Mouse (Mus musculus): ENCODE measurements at regions not wholly inside any gene's neighbourhood (a gene's known extent, or its start where the extent isn't known, plus 50 kb on each side); places are given as distances from the start of the nearest gene placed in this dataset.
"Not testable (repeated sequence)": the region's sequence is repeated elsewhere in the genome, so short reads cannot be mapped to it uniquely, and the experiment has no call there.

DNA sequence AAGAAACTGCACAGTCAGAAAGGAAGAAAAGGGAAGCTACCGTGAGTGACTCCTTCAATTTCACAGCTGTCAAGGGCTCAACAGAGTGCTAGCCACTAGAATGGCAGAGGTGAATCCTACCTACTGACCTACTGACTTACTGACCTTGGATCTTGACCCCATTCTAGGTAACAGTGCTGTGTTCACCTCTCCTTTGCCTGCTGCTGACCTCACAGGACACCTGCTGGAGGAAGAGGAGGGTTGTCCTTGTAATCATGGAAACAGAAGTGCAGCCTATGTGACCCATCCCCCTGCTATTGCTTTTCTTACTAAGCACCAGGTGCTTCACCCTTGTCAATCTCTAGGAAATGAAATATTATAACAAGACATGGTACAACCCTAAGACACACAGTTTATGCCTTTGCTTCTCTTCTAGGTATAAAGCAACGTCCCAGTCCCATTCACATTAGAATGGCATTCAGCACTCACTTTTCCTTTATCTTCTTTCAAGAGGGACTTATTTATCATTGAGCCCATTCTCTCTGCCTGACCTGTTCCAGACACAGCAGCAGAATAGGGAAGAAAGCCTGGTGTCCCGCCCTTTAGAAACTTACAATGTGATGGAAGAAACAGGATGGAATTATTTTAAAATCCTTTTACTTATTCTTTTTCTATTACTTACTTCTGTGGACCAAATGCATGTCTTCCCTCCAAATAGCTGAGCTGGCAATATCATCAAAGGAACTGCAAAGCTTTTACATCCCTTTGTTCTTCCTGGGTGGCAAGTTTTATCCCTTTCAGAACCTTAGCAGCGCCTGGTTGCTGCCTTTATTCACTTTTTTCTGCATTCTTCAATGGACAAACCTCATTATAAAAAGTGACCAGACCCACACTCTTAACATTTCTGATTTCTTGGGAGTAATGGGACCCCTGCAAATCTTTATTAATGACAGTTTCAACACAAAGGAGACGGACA lies 176.5 kb downstream of the Alg10b start:
- DNase-seq (ENCODE audit: low read depth) = peak; percentile 82
- TF ChIP-seq CTCF (IDR thresholded peaks at IDR 0.05; ENCODE audit: borderline replicate concordance, extremely low read depth, insufficient read depth, insufficient read length) = no peak
- TF ChIP-seq POLR2A (IDR thresholded peaks at IDR 0.05; ENCODE audit: borderline replicate concordance, extremely low read depth, insufficient read depth, insufficient read length, poor library complexity, severe bottlenecking) = no peak

DNA sequence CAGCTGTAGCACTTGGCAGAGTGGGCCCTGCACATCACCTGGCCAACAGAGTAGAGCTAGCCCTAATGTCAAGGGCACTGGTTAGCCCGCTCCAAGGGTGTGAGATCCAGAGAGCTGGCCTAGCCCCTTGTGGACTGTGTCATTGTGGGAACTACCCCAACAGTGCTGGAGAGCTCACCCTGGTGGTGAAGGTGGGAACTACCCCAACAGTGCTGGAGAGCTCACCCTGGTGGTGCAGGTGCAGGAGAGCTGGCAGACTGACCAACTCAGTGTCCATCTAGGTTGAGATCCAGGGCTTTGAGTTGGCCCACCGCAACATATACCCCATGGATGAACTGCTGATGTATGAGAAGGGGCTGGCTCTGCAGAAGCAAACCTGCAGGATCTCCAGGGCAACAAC lies 196.7 kb downstream of the Alg10b start:
- TF ChIP-seq CTCF (IDR thresholded peaks at IDR 0.05; ENCODE audit: borderline replicate concordance, extremely low read depth, insufficient read depth, insufficient read length) = no peak
- DNase-seq (ENCODE audit: low read depth) = no peak

DNA sequence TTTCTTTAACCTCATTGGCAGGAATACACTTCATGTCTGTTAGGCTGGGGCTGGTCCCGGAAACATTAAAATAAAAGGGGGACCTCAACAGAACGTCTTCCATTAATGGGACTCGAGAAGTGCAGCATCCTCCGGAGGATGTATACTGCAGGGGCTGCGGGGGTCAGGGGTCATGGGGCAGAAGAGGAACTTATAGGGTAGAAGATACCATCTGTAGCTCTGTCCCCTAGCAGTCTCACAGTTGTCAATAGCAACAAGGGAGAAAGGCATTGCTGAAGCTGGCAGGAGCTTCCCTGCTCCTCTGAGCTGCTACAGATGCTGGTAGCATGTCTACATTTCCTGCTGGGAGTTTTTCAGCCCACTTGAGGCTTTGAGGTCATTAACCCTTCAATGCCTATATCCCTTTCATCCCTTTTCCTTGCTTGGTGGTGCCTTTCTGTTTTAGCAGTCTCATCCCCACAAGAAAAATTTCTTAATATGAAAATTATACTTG lies 198.1 kb downstream of the Alg10b start:
- peak; percentile 69 for DNase-seq (ENCODE audit: low read depth)
- TF ChIP-seq POLR2A (IDR thresholded peaks at IDR 0.05; ENCODE audit: borderline replicate concordance, extremely low read depth, insufficient read depth, insufficient read length, poor library complexity, severe bottlenecking) (no peak), CTCF (IDR thresholded peaks at IDR 0.05; ENCODE audit: borderline replicate concordance, extremely low read depth, insufficient read depth, insufficient read length) (no peak)

DNA sequence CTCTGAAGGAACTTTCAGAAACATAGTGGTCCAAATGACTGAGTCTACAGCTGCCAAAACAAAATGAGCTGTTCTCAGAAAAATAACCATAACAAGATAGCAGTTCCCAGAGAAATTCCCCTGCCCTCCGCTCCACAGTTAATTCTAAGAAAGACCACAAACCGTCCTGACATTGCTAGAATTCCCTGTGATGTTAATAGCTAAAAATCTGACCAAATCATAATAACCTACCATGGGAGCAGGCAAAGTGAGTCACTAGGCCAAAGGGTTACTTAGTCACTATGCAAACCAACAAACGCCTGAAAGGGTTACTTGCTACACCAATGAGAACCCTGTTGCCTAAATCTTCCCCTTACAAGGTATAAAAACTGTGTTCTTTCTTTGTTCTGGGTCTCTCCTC lies 206.9 kb downstream of the Alg10b start:
- DNase-seq (ENCODE audit: low read depth) = not testable (repeated sequence)

DNA sequence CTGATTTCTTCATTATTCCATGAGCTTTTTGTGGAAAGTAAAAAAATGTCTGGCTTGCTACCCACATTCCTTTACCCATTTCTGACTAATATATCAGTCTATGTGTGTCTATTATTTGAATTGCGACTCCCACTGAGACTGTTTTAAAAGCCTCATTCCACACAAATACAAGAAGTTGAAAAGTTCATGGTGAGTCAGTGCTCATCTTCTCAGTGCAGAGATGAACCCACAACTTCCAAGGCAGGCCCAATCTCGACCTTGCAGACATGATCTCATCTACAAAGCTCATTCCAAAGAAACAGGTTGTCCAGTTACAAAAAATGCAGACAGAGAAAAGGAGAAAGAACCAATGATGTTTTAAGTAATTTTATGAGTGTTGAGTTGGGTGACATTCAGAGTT lies 208.0 kb downstream of the Alg10b start:
- no peak for TF ChIP-seq POLR2A (IDR thresholded peaks at IDR 0.05; ENCODE audit: borderline replicate concordance, extremely low read depth, insufficient read depth, insufficient read length, poor library complexity, severe bottlenecking)
- no peak for TF ChIP-seq CTCF (IDR thresholded peaks at IDR 0.05; ENCODE audit: borderline replicate concordance, extremely low read depth, insufficient read depth, insufficient read length)

DNA sequence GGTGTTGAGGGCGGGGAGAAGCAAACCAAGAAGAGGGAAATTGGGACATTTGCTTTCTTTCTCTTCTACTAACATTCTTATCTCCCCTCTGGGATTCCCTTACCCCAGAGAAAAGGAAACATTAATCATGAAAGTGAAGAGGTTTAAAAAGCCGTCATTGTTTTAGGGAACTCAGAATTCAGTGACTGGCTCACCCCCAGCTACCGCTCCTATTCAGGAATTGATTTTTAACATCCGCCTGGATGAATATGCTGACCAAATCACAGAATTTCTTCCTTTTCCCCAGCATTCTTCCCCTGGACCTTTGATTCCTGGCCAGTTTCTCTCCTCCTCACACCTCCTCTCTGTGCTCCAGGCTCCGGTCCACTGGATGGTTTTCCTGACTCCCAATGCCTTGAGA lies 211.2 kb downstream of the Alg10b start:
- no peak for TF ChIP-seq CTCF (IDR thresholded peaks at IDR 0.05; ENCODE audit: borderline replicate concordance, extremely low read depth, insufficient read depth, insufficient read length)
- TF ChIP-seq POLR2A (IDR thresholded peaks at IDR 0.05; ENCODE audit: borderline replicate concordance, extremely low read depth, insufficient read depth, insufficient read length, poor library complexity, severe bottlenecking) = no peak
- no peak for DNase-seq (ENCODE audit: low read depth)

More for the DNA sequence above, 208.0 kb downstream of the Alg10b start:
- DNase-seq (ENCODE audit: low read depth) = no peak

Data from brain, embryonic 14.5 days (tissue).